Mouse (Mus musculus) hindbrain, embryonic 16.5 days (tissue): ENCODE measurements around the gene Deaf1. TPM values are rescaled to one million over a fixed set of nuclear protein-coding genes. Genes with fewer than 3 reads are reported as not detected.

ENCODE experiments used
- ATAC-seq: fragments of 200-750 bp; cut with Nextera tagmentation; 2 replicates; pipeline ENCODE4 v1.8.0; 2017; ENCODE audit warnings: moderate TSS enrichment, moderate library complexity
- H3K27ac ChIP-seq: fragments of 300-500 bp; sonication (generic); 2 replicates; pipeline ENCODE4 v1.5.1; 2014; ENCODE audit warnings: low read depth, mild to moderate bottlenecking, control low read depth, low read length, moderate library complexity
- H3K27me3 ChIP-seq: fragments of 300-500 bp; sonication (generic); replicated peaks from 2 replicates; pipeline ENCODE4 v1.6.1; 2014; ENCODE audit warnings: low read length; ENCODE audit not compliant: control insufficient read depth, insufficient read depth
- H3K36me3 ChIP-seq: fragments of 300-500 bp; sonication (generic); 2 replicates; pipeline ENCODE4 v1.6.1; 2014; ENCODE audit warnings: mild to moderate bottlenecking, low read length, moderate library complexity, mixed read lengths; ENCODE audit not compliant: control insufficient read depth, insufficient read depth
- H3K4me1 ChIP-seq: fragments of 300-500 bp; sonication (generic); 2 replicates; pipeline ENCODE4 v1.6.1; 2014; ENCODE audit warnings: low read depth, low read length; ENCODE audit not compliant: control insufficient read depth, insufficient read depth
- H3K4me2 ChIP-seq: fragments of 300-500 bp; sonication (generic); 2 replicates; pipeline ENCODE4 v1.6.1; 2014; ENCODE audit warnings: mild to moderate bottlenecking, low read length, control low read depth, moderate library complexity
- H3K4me3 ChIP-seq: fragments of 300-500 bp; sonication (generic); 2 replicates; pipeline ENCODE4 v1.5.1; 2014; ENCODE audit warnings: mild to moderate bottlenecking, low read length, control low read depth, moderate library complexity
- H3K9ac ChIP-seq: fragments of 300-500 bp; sonication (generic); 2 replicates; pipeline ENCODE4 v1.6.1; 2014; ENCODE audit warnings: low read depth, mild to moderate bottlenecking, control low read depth, low read length, moderate library complexity
- H3K9me3 ChIP-seq: fragments of 300-500 bp; sonication (generic); 2 replicates; pipeline ENCODE4 v1.6.1; 2014; ENCODE audit warnings: mild to moderate bottlenecking, low read length, moderate library complexity; ENCODE audit not compliant: control insufficient read depth
- WGBS: fragments of 180-500 bp; shearing (Covaris S2); extraction: QIAGEN DNeasy Blood & Tissue Kit; methylation state at CpG from one replicate; pipeline ENCODE4 v1.1.7; 2014; 5-methylcytosine and 5-hydroxymethylcytosine counted together
- polyA plus RNA-seq: library from polyadenylated mRNA; unstranded; fragments of >200 nt; fragmentation: Nextera tagmentation; extraction: Ambion mirVana; gene quantifications from 2 replicates; pipeline ENCODE4 v1.2.1, GENCODE M21; 2015

The Deaf1 gene
- polyA plus RNA-seq, 1 experiment from 2014 or later, result 202 TPM

DNA sequence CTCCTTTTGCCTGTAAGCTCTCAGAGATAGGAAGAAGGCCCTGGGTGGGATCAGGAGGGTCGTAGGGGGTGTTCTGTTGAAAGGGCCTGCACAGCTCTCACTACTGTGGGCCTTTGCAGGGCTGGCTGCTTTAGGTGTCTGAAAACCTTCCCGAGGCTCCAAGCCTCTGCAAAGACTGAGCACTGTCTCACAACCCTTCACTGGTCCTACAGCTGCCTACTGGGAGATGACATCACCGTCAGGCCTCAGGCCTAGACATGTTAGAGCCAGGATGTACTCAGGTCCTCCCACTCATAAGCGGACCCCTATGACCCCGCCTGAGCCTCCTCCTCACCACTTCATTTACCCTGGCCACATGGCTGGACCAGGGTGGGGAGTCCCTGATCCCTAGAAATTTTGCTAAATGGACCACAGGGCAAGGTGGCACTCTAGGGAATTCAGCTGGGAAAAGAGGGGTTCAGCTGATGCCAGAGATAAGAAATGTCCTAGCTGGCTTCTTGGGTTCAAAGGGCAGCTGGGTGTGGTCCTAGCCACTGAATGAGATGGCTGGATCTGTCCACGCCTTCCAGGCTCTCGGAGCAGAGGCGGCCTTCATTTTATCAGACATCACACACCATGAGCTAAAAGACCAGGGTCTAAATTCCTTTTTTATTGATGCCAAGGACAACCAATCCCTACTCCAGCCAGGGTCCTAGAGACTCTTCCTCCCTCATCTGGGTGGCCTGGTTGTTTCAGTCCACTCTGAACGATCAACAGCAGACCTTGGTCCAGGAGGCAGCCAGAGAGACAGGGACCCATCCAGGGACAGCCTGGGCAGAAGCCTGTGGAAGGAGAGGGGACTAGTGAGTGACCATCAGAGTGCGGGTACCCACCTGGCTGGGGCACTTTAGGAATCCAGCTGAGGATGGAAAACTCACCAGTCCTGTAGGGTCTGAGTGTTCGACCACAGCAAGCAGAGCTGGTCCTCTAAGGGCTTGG lies 49.5 kb downstream of the Deaf1 start:
- H3K36me3 ChIP-seq, result no peaks in the 10 kb centered on the region
- 85% methylated on average over 11 of the region's 11 CpGs for WGBS
- no peaks in the 10 kb centered on the region for H3K9me3 ChIP-seq
- H3K27me3 ChIP-seq, result 0 out of 2 replicates have a peak, but pooled peaks cover 3% of the 10 kb centered on the region
- H3K4me3 ChIP-seq, result no peak overlapping the region
- no peak; the same call in 1 of the 2 replicates for ATAC-seq
- no peak overlapping the region; the same call in 1 of the 2 replicates for H3K9ac ChIP-seq
- H3K4me2 ChIP-seq, result no peak overlapping the region; the same call in 1 of the 2 replicates
- no peak overlapping the region for H3K27ac ChIP-seq
- H3K4me1 ChIP-seq, result peaks cover 6% of the 10 kb centered on the region

DNA sequence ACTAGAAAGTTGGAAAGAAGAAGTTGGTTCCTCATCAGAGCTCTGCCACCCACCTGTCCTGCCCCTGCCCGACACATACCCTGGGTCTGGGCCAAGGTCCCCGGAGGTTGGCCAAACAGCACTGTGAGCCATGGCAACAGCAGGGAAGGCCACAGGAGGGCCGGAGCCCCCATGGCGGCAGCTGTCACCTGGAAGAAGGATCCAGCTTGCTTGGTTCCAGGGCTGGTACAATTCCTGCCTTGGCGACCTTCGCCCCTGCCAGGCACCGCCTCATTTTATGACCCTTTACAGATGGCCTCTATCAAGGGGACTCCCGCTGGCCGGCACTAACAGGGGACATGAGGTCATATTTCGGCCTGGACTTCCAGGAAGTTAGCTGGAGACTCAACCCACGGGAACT lies 50.9 kb downstream of the Deaf1 start, which contains the start of gene Cdhr5:
Gene Cdhr5 (minus strand): TSS at position 241 of the 400 bp plus-strand sequence.
- no peak within 1 kb of the TSS for H3K27ac ChIP-seq
- 70% methylated on average over 11 of the region's 11 CpGs for WGBS
- 0 out of 2 replicates have a peak, but pooled peaks cover 3% of the 10 kb centered on the region for H3K27me3 ChIP-seq
- no peak within 1 kb of the TSS for H3K4me3 ChIP-seq
- H3K9me3 ChIP-seq, result no peaks in the 10 kb centered on the region
- no peak for ATAC-seq
- no peak within 1 kb of the TSS for H3K9ac ChIP-seq
- no peak within 1 kb of the TSS for H3K4me2 ChIP-seq
- H3K4me1 ChIP-seq, result peaks cover 6% of the 10 kb centered on the region
- H3K36me3 ChIP-seq, result no peaks in the 10 kb centered on the region

DNA sequence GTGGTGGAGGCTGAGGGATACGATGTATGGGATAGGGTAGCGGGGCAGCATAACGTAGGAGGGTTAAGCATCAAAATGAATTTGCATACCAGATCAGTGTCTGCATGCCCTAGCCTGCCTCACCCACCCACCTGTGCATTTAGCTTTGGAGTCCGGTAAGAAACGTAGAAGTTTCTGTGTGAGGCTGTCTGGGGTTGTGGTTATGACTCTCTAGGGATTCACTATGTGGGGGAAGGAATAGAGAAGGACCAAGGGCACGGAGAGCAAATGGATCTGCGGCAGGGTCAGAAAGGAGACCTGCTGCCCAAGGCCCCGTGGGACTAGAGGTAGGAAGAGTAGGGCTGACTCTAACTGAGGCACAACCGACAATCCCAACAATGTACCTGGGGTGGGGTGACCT lies 52.1 kb downstream of the Deaf1 start:
- Histone ChIP-seq H3K4me1 (peaks cover 6% of the 10 kb centered on the region), H3K27ac (no peak overlapping the region), H3K36me3 (no peaks in the 10 kb centered on the region), H3K4me2 (no peak overlapping the region), H3K9me3 (no peaks in the 10 kb centered on the region), H3K27me3 (0 out of 2 replicates have a peak, but pooled peaks cover 3% of the 10 kb centered on the region), H3K9ac (no peak overlapping the region), H3K4me3 (no peak overlapping the region)
- WGBS, result 85% methylated on average over 9 of the region's 9 CpGs
- no peak for ATAC-seq

DNA sequence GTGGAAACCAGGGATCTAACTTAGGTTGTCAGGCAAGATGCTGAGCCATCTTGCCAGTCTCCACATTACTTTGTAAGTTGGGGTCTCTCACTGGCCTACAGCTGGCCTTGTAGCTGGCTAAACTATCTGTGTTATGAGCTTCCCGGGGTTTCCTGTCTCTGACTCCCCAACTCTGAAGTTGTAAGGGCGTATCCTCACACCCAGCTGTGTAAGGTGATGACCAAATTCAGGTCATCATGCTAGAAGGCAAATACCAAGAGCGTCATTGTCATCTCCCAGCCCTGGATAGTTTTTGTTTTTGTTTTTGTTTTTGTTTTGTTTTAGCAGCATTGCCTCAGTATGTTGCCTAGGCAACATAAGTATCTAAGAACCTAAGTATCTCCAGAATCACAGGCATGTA lies 56.9 kb downstream of the Deaf1 start:
- 89% methylated on average over 3 of the region's 3 CpGs for WGBS

DNA sequence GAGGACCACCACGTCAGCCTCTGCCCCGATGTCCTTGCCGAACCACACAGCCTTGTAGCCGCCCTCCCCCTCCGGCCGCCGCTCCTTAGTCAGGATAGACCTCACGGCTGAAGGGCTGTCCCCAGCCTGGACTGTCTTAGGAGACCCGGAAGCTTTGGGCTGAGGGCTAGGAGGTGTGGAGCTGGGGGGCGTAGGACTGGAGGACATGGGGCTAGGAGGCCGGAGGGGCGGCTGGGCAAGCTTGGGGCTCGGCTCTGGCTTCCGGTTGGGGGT lies 58.3 kb downstream of the Deaf1 start:
- Histone ChIP-seq H3K9me3 (no peaks in the 10 kb centered on the region), H3K9ac (no peak overlapping the region), H3K4me3 (no peak overlapping the region), H3K27ac (no peak overlapping the region), H3K27me3 (no peaks in the 10 kb centered on the region; the same call in 1 of the 2 replicates), H3K36me3 (no peaks in the 10 kb centered on the region), H3K4me1 (peaks cover 3% of the 10 kb centered on the region; the same call in 1 of the 2 replicates), H3K4me2 (no peak overlapping the region)
- no peak for ATAC-seq
- 86% methylated on average over 14 of the region's 14 CpGs for WGBS

More for the DNA sequence above, 56.9 kb downstream of the Deaf1 start:
- Histone ChIP-seq H3K4me3 (no peak overlapping the region), H3K4me2 (no peak overlapping the region), H3K9ac (no peak overlapping the region), H3K27ac (no peak overlapping the region), H3K4me1 (peaks cover 3% of the 10 kb centered on the region; the same call in 1 of the 2 replicates), H3K36me3 (no peaks in the 10 kb centered on the region), H3K27me3 (no peaks in the 10 kb centered on the region; the same call in 1 of the 2 replicates), H3K9me3 (no peaks in the 10 kb centered on the region)
- ATAC-seq, result no peak

DNA sequence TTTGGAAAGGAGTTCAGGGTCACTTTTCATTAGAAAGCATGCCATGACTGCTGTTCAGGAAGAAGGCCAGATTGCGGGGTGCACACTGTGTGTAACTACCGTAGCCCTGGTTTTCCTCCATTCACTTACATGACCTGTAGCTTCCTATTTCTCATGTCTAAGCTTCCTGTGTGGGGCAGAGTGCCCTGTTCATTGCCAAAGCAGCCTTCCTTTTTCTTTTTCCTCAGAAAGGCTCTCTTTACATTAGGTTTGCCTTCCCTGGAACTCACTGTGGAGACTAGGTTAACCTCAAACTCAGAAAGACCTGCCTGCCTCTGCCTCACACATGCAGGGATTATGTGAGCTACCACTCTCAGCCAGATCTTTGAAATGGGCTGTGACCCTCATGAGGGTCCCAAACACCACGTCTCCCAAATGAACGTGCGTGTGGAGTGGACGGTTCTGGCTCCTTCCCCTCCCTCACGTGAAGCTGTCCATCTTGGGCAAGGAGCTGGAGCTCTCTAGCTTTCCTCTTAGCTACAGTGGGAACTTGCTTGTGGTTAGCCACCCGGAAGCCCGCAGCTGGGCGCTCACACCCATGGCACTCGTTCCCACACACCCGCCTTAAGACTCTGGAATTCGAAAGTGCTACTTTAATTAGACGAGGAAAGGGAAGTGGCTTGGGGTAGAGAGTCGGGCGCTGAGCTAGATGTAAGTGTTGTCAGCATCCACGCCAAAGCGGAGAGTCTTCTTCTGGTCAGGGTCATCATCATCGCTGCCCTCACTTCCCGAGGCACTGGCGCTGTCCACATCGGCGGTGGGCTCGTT lies 58.8 kb downstream of the Deaf1 start:
- Histone ChIP-seq H3K27ac (no peak overlapping the region), H3K36me3 (peaks cover 4% of the 10 kb centered on the region; the same call in 1 of the 2 replicates), H3K4me2 (no peak overlapping the region), H3K9ac (no peak overlapping the region), H3K4me1 (peaks cover 3% of the 10 kb centered on the region; the same call in 1 of the 2 replicates), H3K9me3 (no peaks in the 10 kb centered on the region), H3K4me3 (no peak overlapping the region), H3K27me3 (no peaks in the 10 kb centered on the region; the same call in 1 of the 2 replicates)
- WGBS, result 78% methylated on average over 24 of the region's 24 CpGs
- no peak for ATAC-seq

DNA sequence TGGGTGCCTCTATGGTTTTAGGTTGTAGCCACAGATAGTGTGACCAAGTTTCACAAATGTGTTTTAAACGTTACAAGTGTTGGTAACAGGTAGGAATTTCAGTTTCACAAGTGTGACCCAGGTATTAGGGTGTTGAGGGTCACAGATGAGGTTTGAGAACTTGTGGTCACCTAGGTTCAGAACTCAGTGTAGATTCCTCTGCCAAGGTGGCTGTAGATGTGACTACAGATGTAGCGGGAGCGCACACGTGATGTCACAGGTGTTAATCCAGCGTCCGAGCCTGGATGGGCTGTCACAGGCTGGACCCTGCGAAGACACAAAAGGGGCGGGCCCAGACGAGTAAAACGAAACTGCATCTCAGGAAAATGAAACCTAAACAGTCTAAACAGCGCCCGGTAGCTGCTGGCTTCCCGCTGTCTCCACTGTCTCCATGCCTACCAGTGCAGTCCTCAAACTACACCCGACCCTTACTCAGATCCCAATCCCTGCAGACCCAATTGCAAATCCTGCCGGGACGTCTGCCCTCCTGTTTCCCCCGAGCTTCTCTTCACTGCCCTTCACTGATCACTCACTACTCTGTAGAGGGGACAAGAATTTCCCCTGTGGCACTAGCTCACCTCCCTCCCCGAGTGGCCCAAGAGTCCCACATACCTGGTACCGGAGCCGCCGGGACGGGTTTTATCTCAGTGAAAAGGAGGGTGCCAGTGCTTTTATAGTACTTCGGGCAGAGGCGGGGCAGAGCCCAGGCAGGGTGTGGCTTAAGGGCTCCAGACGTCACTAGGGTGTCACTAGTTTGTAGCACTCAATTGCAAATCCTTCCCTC lies 61.5 kb downstream of the Deaf1 start, which contains the start of gene Irf7:
Gene Irf7 (minus strand): TSS at position 743 of the 823 bp plus-strand sequence.
- Histone ChIP-seq H3K4me1 (peaks cover 3% of the 10 kb centered on the region; the same call in 1 of the 2 replicates), H3K9me3 (no peaks in the 10 kb centered on the region), H3K4me2 (peak within 1 kb of the TSS; percentile 52), H3K27ac (no peak within 1 kb of the TSS), H3K4me3 (peak within 1 kb of the TSS; percentile 32), H3K36me3 (peaks cover 30% of the 10 kb centered on the region), H3K9ac (peak within 1 kb of the TSS; percentile 24), H3K27me3 (no peaks in the 10 kb centered on the region; the same call in 1 of the 2 replicates)
- WGBS, result 14% methylated on average over 25 of the region's 25 CpGs
- peak; percentile 57 for ATAC-seq

DNA sequence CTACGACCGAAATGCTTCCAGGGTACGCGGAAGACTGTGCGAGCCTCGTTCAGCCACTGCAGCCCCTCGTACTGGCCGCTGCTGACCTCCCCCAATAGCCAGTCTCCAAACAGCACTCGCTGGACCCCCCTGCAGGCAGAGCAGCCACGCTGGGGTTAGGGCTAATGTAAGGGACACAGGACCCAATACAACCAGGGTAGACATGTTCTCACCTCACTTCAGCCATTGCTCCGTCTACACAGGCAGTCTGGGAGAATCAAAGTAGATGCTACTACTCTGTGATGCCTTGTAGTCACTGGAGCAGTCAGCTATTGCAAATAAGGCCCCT lies 62.1 kb downstream of the Deaf1 start:
- ATAC-seq, result no peak
- no peak overlapping the region for H3K9ac ChIP-seq
- peak overlapping the region; percentile 52 for H3K4me2 ChIP-seq

More for the DNA sequence above, 62.1 kb downstream of the Deaf1 start:
- Histone ChIP-seq H3K4me3 (no peak overlapping the region), H3K9me3 (no peaks in the 10 kb centered on the region), H3K27ac (no peak overlapping the region), H3K27me3 (no peaks in the 10 kb centered on the region; the same call in 1 of the 2 replicates), H3K36me3 (peaks cover 36% of the 10 kb centered on the region), H3K4me1 (peaks cover 3% of the 10 kb centered on the region; the same call in 1 of the 2 replicates)
- WGBS, result 42% methylated on average over 11 of the region's 11 CpGs
